Mouse (Mus musculus): ENCODE measurements around the gene Tbc1d8.

GRCm38 (mm10) chr1:39425497-39425896 lies 53.1 kb downstream of the Tbc1d8 start:
- TF ChIP-seq CTCF (IDR thresholded peaks at IDR 0.05; ENCODE audit: control insufficient read depth, insufficient read depth, low read length) (no peak), POLR2A (IDR thresholded peaks at IDR 0.05; ENCODE audit: borderline replicate concordance, control insufficient read depth, low read depth, low read length) (no peak)
